Mouse (Mus musculus): ENCODE data around the gene Top2a.

Top2a gene

DNA sequence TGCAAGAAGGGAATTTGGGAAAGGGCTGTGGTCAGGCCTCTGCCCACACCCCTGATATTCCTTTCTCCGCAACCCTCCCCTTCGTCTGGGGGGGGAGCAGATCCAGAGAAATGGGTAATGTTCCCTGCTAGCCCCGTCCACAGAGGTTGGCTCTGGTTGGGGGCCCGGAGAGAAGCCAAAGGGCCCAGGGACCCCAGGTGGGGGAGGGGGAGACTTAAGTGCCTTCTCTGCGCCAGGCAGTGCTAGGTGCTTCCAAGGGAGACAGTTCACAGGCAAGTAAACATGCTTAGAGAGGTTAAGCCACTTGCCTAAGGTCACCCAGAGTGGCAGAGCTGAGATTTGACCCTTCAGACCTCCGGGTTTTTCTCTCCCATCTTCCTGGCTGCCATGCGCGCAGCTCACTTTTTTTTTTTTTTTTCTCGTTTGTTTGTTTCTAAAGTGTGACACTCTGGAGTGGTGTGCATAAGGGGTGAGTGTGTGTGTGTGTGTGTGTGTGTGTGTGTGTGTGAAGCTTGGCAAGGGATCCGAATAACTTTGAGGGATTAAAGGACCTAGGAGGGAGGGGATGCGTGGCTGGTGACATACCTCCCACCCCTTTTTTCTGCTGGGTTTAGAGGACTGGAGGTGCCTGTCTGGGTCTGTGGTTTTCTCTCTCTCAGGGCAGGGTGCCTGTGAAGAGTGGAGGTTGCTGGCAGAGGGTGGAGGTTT lies 78.9 kb downstream of the Top2a start:
- DNase-seq: no peak

DNA sequence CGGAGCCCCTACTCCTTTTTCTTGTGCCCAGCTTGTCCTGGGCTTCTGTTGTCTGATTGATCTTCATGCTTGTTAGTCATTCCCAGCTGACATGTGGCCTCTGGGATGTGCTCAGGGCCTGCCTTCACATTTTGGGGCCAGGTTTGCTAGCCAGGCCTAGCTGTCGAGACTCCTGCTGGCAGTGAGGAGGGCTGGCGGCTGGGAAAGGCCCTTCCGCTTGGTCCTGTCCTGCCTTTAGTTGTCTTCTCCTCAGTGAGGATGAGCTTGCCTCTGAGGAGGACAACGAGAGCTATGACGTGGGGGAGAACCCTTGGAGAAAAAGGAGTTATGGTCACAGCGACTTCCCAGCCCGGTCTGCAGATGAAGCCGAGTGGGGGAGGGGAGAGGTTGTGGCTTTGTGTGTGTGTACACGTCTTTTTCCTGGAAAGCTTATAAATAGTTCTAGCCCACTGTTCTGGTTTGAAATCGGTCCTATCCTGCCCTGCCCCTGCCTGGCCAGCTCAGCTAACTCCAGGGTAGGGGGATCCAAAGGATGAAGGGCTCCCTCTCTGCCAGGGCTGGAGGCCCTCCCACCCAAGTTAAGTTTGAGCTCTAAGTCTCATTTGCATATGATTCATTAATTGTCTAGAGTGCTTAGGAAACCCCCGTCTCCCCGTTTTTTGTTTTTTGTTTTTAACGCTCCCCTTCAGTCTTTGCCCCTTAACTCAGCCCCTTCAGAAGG lies 80.1 kb downstream of the Top2a start:
- no peak for DNase-seq

All from right cerebral cortex, postnatal 14 days (tissue).